Mouse (Mus musculus): Measurements from ENCODE around the gene E130208F15Rik. TPM values are rescaled to one million over a fixed set of nuclear protein-coding genes. Genes with fewer than 3 reads are reported as not detected.

Gene E130208F15Rik
- polyA plus RNA-seq, 1 experiment from 2014 or later: 4.6 TPM

DNA sequence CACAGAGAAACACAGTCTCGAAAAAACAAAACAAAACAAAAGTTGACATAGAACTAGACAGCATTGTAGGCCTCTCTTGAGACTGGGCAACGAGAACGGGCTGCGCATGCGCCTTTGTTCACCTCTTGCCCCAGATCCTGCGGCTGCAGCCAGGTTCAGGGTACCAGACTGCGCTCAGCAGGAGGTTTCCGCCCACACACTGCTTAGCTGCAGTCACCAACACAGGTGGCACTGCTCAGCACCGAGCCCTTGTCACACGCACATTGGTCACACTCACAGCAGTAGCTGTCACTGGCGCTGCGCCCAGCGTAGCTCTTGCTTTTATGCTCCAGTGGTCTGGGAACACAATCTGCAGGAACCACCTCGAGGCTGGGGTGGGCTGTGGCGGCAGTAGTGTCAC lies 5.6 kb downstream of the E130208F15Rik start:
- DNase-seq (ENCODE audit: low spot score): no peak
- H3K4me3 ChIP-seq: no peak overlapping the region
- WGBS: 69% methylated on average over 15 of the region's 15 CpGs

DNA sequence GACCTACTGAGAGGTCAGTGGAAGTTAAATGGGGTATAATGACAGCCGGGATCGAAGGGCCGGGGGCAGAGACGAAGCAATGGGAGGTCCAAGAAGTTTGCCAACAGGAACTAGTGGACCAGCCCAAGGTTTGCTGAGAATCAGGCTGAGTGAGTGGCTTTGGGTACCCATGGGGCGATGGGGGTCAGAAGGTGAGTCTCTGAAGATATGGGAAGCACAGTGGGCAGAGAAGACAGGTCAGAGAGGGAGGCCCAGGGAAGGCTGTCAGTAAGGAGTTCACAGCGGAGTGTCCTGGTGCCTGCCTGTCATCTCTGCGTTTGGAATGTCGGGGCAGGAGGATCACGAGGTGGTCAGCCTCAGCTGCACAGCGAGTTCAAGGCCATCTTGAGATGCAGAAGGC lies 6.8 kb downstream of the E130208F15Rik start:
- peaks cover 15% of the 10 kb centered on the region; the same call in 1 of the 2 replicates for H3K27me3 ChIP-seq (ENCODE audit: low read depth, poor library complexity, severe bottlenecking)
- no peak for DNase-seq (ENCODE audit: low spot score)
- peaks cover 18% of the 10 kb centered on the region for H3K4me1 ChIP-seq
- no peak overlapping the region for H3K27ac ChIP-seq (replicated peaks)
- H3K36me3 ChIP-seq: no peaks in the 10 kb centered on the region
- no peak overlapping the region for H3K4me3 ChIP-seq
- no peaks in the 10 kb centered on the region for H3K9me3 ChIP-seq (replicated peaks)
- WGBS: 60% methylated on average over 10 of the region's 10 CpGs

More for the DNA sequence above, 5.6 kb downstream of the E130208F15Rik start:
- Histone ChIP-seq H3K36me3 (no peaks in the 10 kb centered on the region), H3K27ac (replicated peaks) (no peak overlapping the region), H3K27me3 (ENCODE audit: low read depth, poor library complexity, severe bottlenecking) (0 out of 2 replicates have a peak, but pooled peaks cover 5% of the 10 kb centered on the region), H3K4me1 (peaks cover 24% of the 10 kb centered on the region), H3K9me3 (replicated peaks) (no peaks in the 10 kb centered on the region)

DNA sequence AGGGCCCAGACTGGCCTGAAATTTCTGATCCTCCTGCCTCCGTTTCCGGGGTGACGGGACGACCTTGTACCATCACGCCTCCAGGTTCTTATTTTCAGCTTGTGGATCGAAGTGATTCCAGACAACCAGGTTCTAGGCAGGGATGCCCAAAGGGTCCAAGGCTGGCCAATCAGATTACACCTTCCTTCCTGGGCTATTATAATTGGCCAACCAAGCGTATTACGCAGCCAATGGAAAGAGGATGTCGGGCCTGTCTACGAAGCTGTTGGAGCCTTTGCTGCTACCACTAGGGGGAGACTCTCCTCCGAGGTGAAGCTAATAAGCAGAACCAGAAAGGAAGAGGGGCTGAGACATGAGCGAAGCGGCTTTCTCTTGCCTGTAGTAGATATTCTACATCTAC lies 10.3 kb downstream of the E130208F15Rik start:
- no peaks in the 10 kb centered on the region for H3K36me3 ChIP-seq
- H3K4me1 ChIP-seq: peaks cover 18% of the 10 kb centered on the region
- DNase-seq (ENCODE audit: low spot score): peak; percentile 86
- peaks cover 41% of the 10 kb centered on the region for H3K27me3 ChIP-seq (ENCODE audit: low read depth, poor library complexity, severe bottlenecking)
- no peaks in the 10 kb centered on the region for H3K9me3 ChIP-seq (replicated peaks)
- WGBS: 6% methylated on average over 13 of the region's 13 CpGs
- H3K4me3 ChIP-seq: peak overlapping the region; percentile 34
- no peak overlapping the region for H3K27ac ChIP-seq (replicated peaks)

DNA sequence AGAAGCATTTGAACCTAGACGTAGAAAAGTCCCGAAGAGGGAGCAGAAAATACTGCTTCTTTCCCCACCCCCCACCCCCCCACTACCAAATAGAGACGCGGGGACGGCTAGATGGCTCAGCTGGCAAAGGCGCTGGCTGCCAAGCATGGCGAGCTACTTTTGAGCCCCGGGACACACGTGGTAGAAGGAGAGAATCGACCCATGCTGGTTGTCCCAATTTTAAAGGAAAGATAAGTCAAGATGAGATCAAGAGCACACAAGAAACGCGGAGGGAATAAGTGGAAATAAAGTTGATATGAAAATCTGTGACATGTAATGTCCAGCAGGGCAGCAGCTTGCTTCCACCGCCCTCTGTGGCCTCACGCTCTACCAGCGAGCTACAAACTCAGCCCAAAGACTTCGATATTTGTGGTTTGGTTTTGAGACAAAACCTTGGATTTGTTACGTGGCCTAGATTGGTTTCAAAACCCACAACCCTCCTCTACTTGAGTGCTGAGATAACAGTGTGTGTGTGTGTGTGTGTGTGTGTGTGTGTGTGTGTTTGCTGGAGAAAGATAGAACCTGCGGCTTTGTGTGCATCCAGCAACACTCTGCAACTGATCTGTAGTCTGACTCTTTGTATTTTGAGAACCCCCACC lies 11.2 kb downstream of the E130208F15Rik start:
- Histone ChIP-seq H3K4me3 (no peak overlapping the region), H3K4me1 (peaks cover 15% of the 10 kb centered on the region), H3K9me3 (replicated peaks) (no peaks in the 10 kb centered on the region), H3K27ac (replicated peaks) (no peak overlapping the region), H3K27me3 (ENCODE audit: low read depth, poor library complexity, severe bottlenecking) (peaks cover 37% of the 10 kb centered on the region), H3K36me3 (no peaks in the 10 kb centered on the region)
- no peak for DNase-seq (ENCODE audit: low spot score)
- whole genome bisulfite sequencing: 71% methylated on average over 18 of the region's 18 CpGs

DNA sequence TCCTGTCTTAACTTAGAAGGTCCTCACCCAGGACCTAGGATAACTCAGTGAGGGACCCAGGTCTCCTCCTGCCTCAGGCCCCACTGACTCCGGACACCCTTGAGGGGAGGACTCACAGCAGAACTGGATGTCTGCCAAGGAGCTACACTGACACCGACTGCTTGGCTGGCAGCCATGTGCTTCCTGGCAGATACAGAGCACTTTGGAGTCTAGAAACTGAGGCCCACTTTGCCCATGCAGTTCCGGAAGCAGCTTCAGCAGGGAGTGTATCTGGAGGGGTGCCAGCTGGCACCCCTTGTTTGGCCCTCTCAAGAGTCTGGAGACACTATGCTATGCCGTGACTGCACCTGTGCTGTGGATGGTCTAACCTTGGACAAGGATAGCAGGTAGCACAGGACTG lies 11.9 kb downstream of the E130208F15Rik start:
- no peak for DNase-seq (ENCODE audit: low spot score)
- Histone ChIP-seq H3K36me3 (no peaks in the 10 kb centered on the region), H3K4me1 (peaks cover 15% of the 10 kb centered on the region), H3K4me3 (no peak overlapping the region), H3K27ac (replicated peaks) (no peak overlapping the region), H3K9me3 (replicated peaks) (no peaks in the 10 kb centered on the region), H3K27me3 (ENCODE audit: low read depth, poor library complexity, severe bottlenecking) (peaks cover 37% of the 10 kb centered on the region)
- 77% methylated on average over 4 of the region's 4 CpGs for WGBS

DNA sequence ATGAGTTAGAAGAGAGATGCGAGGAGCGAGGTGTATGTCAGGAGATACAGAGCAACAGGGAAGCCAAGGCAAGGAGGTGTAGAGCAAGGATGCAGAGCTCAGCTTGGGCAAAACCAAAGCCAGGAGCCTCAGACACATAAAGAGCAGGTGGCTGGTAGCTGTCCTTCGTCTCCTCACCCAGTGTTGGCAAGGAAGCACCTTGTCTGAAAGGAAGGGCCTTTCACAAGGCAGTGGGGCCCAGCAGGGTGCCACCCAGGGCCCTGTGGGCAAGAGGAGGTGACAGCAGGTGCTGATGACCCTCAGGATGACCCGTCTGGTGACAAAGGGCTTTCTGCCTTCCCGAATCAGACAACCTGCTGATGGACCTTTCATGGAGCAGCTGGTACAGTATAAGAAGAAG lies 13.0 kb downstream of the E130208F15Rik start:
- Histone ChIP-seq H3K27me3 (ENCODE audit: low read depth, poor library complexity, severe bottlenecking) (peaks cover 37% of the 10 kb centered on the region), H3K9me3 (replicated peaks) (no peaks in the 10 kb centered on the region), H3K27ac (replicated peaks) (no peak overlapping the region), H3K4me1 (peaks cover 13% of the 10 kb centered on the region), H3K4me3 (no peak overlapping the region), H3K36me3 (no peaks in the 10 kb centered on the region)
- 63% methylated on average over 5 of the region's 5 CpGs for WGBS
- DNase-seq (ENCODE audit: low spot score): no peak

DNA sequence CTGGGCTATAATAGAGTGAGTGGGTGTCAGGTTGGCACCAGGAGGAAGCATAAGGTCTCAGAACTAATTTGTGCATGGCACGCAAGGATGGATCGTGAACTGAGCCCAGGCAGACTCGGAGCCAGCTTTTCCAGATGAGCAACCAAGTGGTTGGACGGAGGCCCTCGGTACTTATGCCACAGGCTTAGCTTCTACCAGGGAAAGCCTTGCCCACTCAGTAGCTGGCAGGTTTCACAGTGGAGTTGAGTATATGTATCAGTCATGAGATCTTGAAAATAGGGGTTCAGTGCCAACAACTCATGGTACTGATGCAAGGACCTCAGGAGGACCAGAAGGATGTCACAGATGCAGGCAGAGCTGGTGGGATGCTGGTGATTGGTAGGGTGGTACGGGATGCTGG lies 14.1 kb downstream of the E130208F15Rik start:
- no peaks in the 10 kb centered on the region for H3K36me3 ChIP-seq
- no peaks in the 10 kb centered on the region for H3K9me3 ChIP-seq (replicated peaks)
- H3K4me3 ChIP-seq: no peak overlapping the region
- H3K4me1 ChIP-seq: peaks cover 13% of the 10 kb centered on the region
- no peak overlapping the region for H3K27ac ChIP-seq (replicated peaks)
- DNase-seq (ENCODE audit: low spot score): no peak
- WGBS: 82% methylated on average over 6 of the region's 6 CpGs
- peaks cover 37% of the 10 kb centered on the region for H3K27me3 ChIP-seq (ENCODE audit: low read depth, poor library complexity, severe bottlenecking)

DNA sequence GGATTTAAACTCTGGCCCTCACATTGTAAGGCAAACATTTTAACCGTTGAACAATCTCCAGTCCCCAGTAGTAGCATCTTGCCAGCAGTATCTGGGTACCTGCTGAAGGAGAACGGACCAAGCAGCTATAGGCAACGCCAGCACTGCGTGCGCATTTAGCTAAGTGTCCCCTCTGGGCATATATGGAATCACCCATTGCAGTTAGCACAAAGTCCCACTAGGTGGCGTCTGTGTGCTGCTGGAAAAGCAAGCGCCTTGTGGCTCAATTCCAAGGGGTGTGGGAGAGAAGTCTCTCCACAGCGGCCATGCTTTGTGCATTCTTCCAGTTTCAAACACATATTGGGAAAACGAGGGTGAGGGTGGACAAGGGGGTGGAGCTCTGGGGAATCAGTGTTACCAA lies 14.8 kb downstream of the E130208F15Rik start:
- peaks cover 9% of the 10 kb centered on the region for H3K4me1 ChIP-seq
- DNase-seq (ENCODE audit: low spot score): peak; percentile 85
- peaks cover 37% of the 10 kb centered on the region for H3K27me3 ChIP-seq (ENCODE audit: low read depth, poor library complexity, severe bottlenecking)
- no peak overlapping the region for H3K4me3 ChIP-seq
- no peaks in the 10 kb centered on the region for H3K36me3 ChIP-seq
- H3K27ac ChIP-seq (replicated peaks): no peak overlapping the region
- WGBS: 4% methylated on average over 9 of the region's 9 CpGs
- no peaks in the 10 kb centered on the region for H3K9me3 ChIP-seq (replicated peaks)

DNA sequence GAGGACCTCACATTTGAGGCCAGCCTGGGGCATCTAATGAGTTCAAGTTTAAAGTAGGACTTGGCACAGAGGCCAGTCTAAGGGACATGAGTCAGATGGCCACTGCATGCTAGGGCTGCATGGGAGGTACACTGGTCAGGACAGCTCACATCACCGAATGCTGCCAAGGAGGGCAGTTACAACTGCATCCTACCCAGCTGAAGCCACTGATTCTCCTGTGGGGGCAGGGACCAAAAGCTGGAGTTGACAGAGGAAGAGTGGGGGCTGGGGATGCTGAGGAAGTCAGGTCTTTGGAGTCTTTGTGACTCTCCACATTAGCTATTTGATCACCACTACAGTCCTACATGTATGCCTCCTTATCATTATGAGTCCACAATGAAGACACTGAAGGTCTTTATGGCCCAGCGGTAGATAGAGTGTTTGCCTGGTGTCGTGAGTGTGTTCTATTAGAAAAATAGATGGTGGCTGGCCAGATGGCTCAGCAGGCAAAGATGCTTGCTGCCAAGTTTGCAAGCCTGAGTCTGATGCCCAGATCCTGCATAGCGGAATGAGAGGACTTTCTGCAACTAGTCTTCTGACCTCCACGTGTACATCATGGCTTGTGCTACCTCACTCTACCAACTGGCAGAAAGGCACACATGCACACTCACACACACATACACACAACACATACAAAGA lies 18.0 kb downstream of the E130208F15Rik start:
- no peaks in the 10 kb centered on the region for H3K36me3 ChIP-seq
- H3K27ac ChIP-seq (replicated peaks): no peak overlapping the region
- H3K27me3 ChIP-seq (ENCODE audit: low read depth, poor library complexity, severe bottlenecking): peaks cover 15% of the 10 kb centered on the region
- DNase-seq (ENCODE audit: low spot score): no peak
- 77% methylated on average over 5 of the region's 5 CpGs for WGBS
- no peaks in the 10 kb centered on the region for H3K4me1 ChIP-seq
- no peak overlapping the region for H3K4me3 ChIP-seq
- no peaks in the 10 kb centered on the region for H3K9me3 ChIP-seq (replicated peaks)

DNA sequence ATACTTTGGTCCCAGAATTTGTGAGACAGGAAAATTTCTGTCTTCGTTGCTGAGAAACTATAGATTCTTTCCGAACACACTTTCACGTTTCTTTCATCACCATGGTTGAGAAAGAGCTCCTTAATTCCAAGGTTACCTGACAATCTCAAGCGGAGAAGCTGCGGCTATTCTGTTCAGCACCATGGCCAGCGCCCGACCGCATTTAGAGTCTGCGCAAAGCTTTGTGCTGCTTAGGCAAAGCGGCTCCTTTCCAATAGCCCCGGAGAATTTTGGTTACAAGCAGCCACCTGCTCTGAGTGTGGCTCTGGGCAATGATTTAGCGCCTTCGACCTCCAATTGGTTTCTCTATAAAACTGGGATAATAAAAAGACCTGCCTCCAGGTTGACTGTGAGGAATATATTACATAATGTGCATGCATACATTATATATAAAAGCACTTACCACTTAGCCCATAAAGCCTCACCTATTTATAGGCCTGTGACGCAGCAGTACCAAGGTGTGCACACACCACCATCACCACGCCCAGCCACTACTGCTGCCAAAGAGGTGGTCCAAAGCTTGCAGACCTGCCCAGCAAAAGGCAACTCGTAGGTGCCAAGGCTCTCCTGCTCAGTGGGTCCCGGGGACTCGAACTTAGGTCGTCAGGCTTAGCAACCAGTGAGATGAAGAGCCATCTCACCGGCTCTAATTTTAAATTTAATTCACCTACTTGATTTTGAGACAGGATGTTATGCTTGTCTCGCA lies 25.3 kb downstream of the E130208F15Rik start:
- Histone ChIP-seq H3K27me3 (ENCODE audit: low read depth, poor library complexity, severe bottlenecking) (peaks cover 33% of the 10 kb centered on the region), H3K36me3 (no peaks in the 10 kb centered on the region), H3K9me3 (replicated peaks) (no peaks in the 10 kb centered on the region), H3K4me3 (no peak overlapping the region), H3K4me1 (peaks cover 5% of the 10 kb centered on the region), H3K27ac (replicated peaks) (no peak overlapping the region)
- peak; percentile 70 for DNase-seq (ENCODE audit: low spot score)
- 29% methylated on average over 21 of the region's 21 CpGs for WGBS

DNA sequence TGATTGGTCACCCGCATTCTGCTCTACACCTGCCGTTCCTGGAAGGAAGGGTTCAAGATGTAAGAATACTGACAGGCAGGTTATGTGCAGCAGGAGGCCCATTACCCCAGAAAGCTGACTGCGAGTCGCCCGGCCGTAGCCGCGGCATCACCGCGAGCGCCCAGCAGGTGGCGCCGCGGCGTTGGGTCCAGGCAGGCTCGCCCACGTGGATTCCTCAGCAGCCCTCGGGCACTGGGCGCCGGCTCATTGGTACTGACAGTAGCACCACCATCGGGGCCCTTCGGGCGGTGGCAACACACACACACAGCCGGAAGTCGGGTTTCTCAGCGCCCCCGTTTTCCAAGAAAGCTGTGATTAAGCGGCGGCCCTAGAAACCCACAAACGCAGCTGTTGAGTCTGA lies 26.3 kb downstream of the E130208F15Rik start:
- Histone ChIP-seq H3K36me3 (no peaks in the 10 kb centered on the region), H3K27ac (replicated peaks) (no peak overlapping the region), H3K4me1 (peaks cover 5% of the 10 kb centered on the region), H3K27me3 (ENCODE audit: low read depth, poor library complexity, severe bottlenecking) (peaks cover 33% of the 10 kb centered on the region), H3K9me3 (replicated peaks) (no peaks in the 10 kb centered on the region), H3K4me3 (peak overlapping the region; percentile 18; the same call in 1 of the 2 replicates)
- DNase-seq (ENCODE audit: low spot score): peak; percentile 68
- WGBS: 2% methylated on average over 30 of the region's 30 CpGs

DNA sequence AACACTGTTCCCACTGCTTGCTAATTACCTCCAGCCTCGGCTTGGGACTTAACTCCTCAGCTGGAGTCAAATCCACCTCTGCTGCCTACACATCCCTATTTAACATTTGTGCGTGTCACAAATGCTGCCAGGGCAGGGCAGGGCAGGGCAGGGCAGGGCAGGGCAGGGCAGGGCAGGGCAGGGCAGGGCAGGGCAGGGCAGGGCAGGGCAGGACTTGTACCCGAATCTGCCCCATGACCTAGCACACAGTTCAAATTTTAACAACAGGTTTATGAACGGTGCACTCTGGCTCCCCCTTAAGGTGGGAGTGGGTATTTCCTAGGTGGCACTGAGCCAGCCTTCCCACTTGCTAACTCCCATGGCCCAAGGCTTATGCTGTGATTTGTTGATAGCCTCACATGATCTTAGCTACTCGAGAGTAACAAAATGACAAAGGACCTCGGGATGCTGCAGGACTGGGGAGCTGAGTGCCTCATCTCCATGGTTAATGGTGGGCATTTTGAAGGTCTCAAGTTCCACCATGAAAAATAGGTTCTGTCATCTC lies 31.8 kb downstream of the E130208F15Rik start:
- peaks cover 14% of the 10 kb centered on the region for H3K27me3 ChIP-seq (ENCODE audit: low read depth, poor library complexity, severe bottlenecking)
- no peak overlapping the region for H3K4me3 ChIP-seq
- WGBS: 24% methylated on average over 6 of the region's 6 CpGs
- no peak overlapping the region for H3K27ac ChIP-seq (replicated peaks)
- peaks cover 26% of the 10 kb centered on the region for H3K4me1 ChIP-seq
- no peaks in the 10 kb centered on the region for H3K9me3 ChIP-seq (replicated peaks)
- H3K36me3 ChIP-seq: peaks cover 24% of the 10 kb centered on the region
- DNase-seq (ENCODE audit: low spot score): peak; percentile 66
